Mouse (Mus musculus) MEL (cell line): ENCODE measurements around the gene Gm11037.

ENCODE experiments used
- JUND ChIP-seq: IDR thresholded peaks from 2 replicates; pipeline ENCODE4 v1.6.1; 2011; ENCODE audit warnings: low read depth, mild to moderate bottlenecking, improper control_type of control experiment, low read length
- MAFK ChIP-seq: IDR thresholded peaks from 2 replicates; pipeline ENCODE4 v1.6.1; 2011; ENCODE audit warnings: low read depth, mild to moderate bottlenecking, low read length, improper control_type of control experiment, borderline replicate concordance

- TF ChIP-seq MAFK: no peak
- TF ChIP-seq JUND: no peak
These were observed 30.6 kb downstream of the Gm11037 start for GRCm38 (mm10) chr2:131163924-131164323.
